Mouse (Mus musculus) thymus, adult 2 months (tissue): Measurements from ENCODE around the gene Pcgf5. TPM values are rescaled to one million over a fixed set of nuclear protein-coding genes. Genes with fewer than 3 reads are reported as not detected.

Experiments
- DNase-seq: peaks from one replicate; pipeline ENCODE4 v3.0.0; 2021
- H3K27ac ChIP-seq: fragments of 200-500 bp; 2 replicates; pipeline ENCODE4 v1.5.1; 2012; ENCODE audit warnings: low read length, control low read depth; ENCODE audit not compliant: control insufficient read depth, insufficient read depth
- H3K27me3 ChIP-seq: fragments of 200-500 bp; 2 replicates; pipeline ENCODE4 v1.6.1; 2012; ENCODE audit warnings: mild to moderate bottlenecking, low read length, moderate library complexity, mixed read lengths; ENCODE audit not compliant: control insufficient read depth, insufficient read depth
- H3K36me3 ChIP-seq: fragments of 200-500 bp; 2 replicates; pipeline ENCODE4 v1.6.1; 2012; ENCODE audit warnings: mild to moderate bottlenecking, low read length, moderate library complexity; ENCODE audit not compliant: control insufficient read depth, insufficient read depth
- H3K4me1 ChIP-seq: fragments of 200-500 bp; replicated peaks from 2 replicates; pipeline ENCODE4 v1.6.1; 2012; ENCODE audit warnings: low read length; ENCODE audit not compliant: control insufficient read depth, insufficient read depth
- H3K4me3 ChIP-seq: fragments of 200-500 bp; 2 replicates; pipeline ENCODE4 v1.5.1; 2012; ENCODE audit warnings: mild to moderate bottlenecking, low read length, control low read depth, moderate library complexity; ENCODE audit not compliant: control insufficient read depth, insufficient read depth
- CTCF ChIP-seq: fragments of 200-500 bp; IDR thresholded peaks from 2 replicates; pipeline ENCODE4 v1.5.1; 2012; ENCODE audit warnings: mild to moderate bottlenecking, control low read depth, low read length, moderate library complexity, borderline replicate concordance; ENCODE audit not compliant: control insufficient read depth, poor library complexity, insufficient read depth; ENCODE audit errors: extremely low read depth
- POLR2A ChIP-seq: fragments of 200-500 bp; IDR thresholded peaks from 2 replicates; pipeline ENCODE4 v1.6.1; 2012; ENCODE audit warnings: mild to moderate bottlenecking, low read length, control low read depth, moderate library complexity; ENCODE audit not compliant: control insufficient read depth, poor library complexity, insufficient read depth; ENCODE audit errors: extremely low read depth
- WGBS: fragments of 180-500 bp; shearing (Covaris S2); methylation state at CpG from one replicate; pipeline ENCODE4 v1.1.7; 2018; 5-methylcytosine and 5-hydroxymethylcytosine counted together
- polyA plus RNA-seq: library from polyadenylated mRNA; depleted of rRNA; stranded (reverse); fragments of >200 nt; gene quantifications from 2 replicates; pipeline ENCODE4 v1.2.3, GENCODE M21; 2012

Gene Pcgf5
- polyA plus RNA-seq, 1 experiment, result 21.2 TPM

GRCm38 (mm10) chr19:36378511-36379232 lies 30.6 kb downstream of the Pcgf5 start:
- Histone ChIP-seq H3K27me3 (no peaks in the 10 kb centered on the region), H3K4me1 (peaks cover 22% of the 10 kb centered on the region), H3K4me3 (no peak overlapping the region), H3K36me3 (no peaks in the 10 kb centered on the region), H3K27ac (no peak overlapping the region)
- no peak for TF ChIP-seq POLR2A
- no peak for TF ChIP-seq CTCF
- 71% methylated on average over 15 of the region's 15 CpGs for WGBS
- no peak for DNase-seq

GRCm38 (mm10) chr19:36382901-36383300 lies 34.8 kb downstream of the Pcgf5 start:
- TF ChIP-seq POLR2A (no peak), CTCF (no peak)
- no peaks in the 10 kb centered on the region for H3K36me3 ChIP-seq
- H3K4me1 ChIP-seq, result peaks cover 12% of the 10 kb centered on the region
- H3K27ac ChIP-seq, result no peak overlapping the region
- DNase-seq, result no peak
- H3K4me3 ChIP-seq, result no peak overlapping the region
- WGBS, result 76% methylated on average over 3 of the region's 3 CpGs
- no peaks in the 10 kb centered on the region for H3K27me3 ChIP-seq

- TF ChIP-seq POLR2A, result no peak
- no peak for TF ChIP-seq CTCF
- 58% methylated on average over 5 of the region's 5 CpGs for WGBS
- H3K4me3 ChIP-seq, result no peak overlapping the region
Measured at GRCm38 (mm10) chr19:36383977-36384376, 35.9 kb downstream of the Pcgf5 start.

GRCm38 (mm10) chr19:36384426-36384825 lies 36.3 kb downstream of the Pcgf5 start:
- Histone ChIP-seq H3K27me3 (no peaks in the 10 kb centered on the region), H3K4me1 (peaks cover 11% of the 10 kb centered on the region), H3K27ac (peak overlapping the region; percentile 97), H3K36me3 (no peaks in the 10 kb centered on the region), H3K4me3 (no peak overlapping the region)
- DNase-seq, result peak; percentile 36
- TF ChIP-seq POLR2A (no peak), CTCF (no peak)
- WGBS, result 10% methylated on average over 2 of the region's 2 CpGs

More at GRCm38 (mm10) chr19:36383977-36384376, 35.9 kb downstream of the Pcgf5 start:
- H3K36me3 ChIP-seq, result no peaks in the 10 kb centered on the region
- H3K27me3 ChIP-seq, result no peaks in the 10 kb centered on the region
- peak overlapping the region; percentile 97 for H3K27ac ChIP-seq
- peaks cover 11% of the 10 kb centered on the region for H3K4me1 ChIP-seq
- DNase-seq, result no peak

GRCm38 (mm10) chr19:36388502-36388901 lies 40.4 kb downstream of the Pcgf5 start:
- Histone ChIP-seq H3K4me1 (peaks cover 9% of the 10 kb centered on the region), H3K4me3 (no peak overlapping the region), H3K27ac (no peak overlapping the region), H3K36me3 (no peaks in the 10 kb centered on the region), H3K27me3 (no peaks in the 10 kb centered on the region)
- no peak for TF ChIP-seq CTCF
- TF ChIP-seq POLR2A, result no peak
- WGBS, result 16% methylated on average over 5 of the region's 5 CpGs
- DNase-seq, result no peak

- 46% methylated on average over 1 of the region's 1 CpGs for WGBS
- Histone ChIP-seq H3K4me1 (peaks cover 2% of the 10 kb centered on the region), H3K4me3 (no peak overlapping the region), H3K27ac (no peak overlapping the region), H3K36me3 (no peaks in the 10 kb centered on the region), H3K27me3 (no peaks in the 10 kb centered on the region)
- TF ChIP-seq POLR2A, result no peak
- no peak for TF ChIP-seq CTCF
- no peak for DNase-seq
Measured at GRCm38 (mm10) chr19:36390714-36391113, 42.6 kb downstream of the Pcgf5 start.
